9 mouse cellular contexts compared by ENCODE assay signal in genomic region chr15:25811834-25812250, GRCm38 (mm10). TPM values are rescaled to one million over a fixed set of nuclear protein-coding genes. Genes with fewer than 3 reads are reported as not detected.
DNase-seq lines count a peak whose midpoint lies in the region; ATAC-seq lines count a peak whose summit lies in the region.
"Had no signal": no experiment of that assay in that cellular context is flagged by ENCODE, and none has a peak within 500 bp of the region (broad histone marks: within the 10 kb centered on the region; RNA-seq: fewer than 3 reads in every experiment).

No protein-coding gene starts in this region.

- H3K4me2 ChIP-seq in hindbrain, embryonic 16.5 days (ENCODE audit: low read length) = no peak overlapping the region
- no peak overlapping the region for H3K4me2 ChIP-seq in hindbrain, embryonic 11.5 days (replicated peaks; ENCODE audit: low read depth, low read length)
- H3K4me2 ChIP-seq in heart, embryonic 11.5 days = peak overlapping the region; percentile 22; the same call in 1 of the 2 replicates
- H3K4me2 ChIP-seq: limb, embryonic 13.5 days had no signal

- H3K4me1 ChIP-seq in hindbrain, embryonic 16.5 days (ENCODE audit: control insufficient read depth, insufficient read depth, low read depth, low read length) = no peaks in the 10 kb centered on the region
- H3K4me1 ChIP-seq in hindbrain, embryonic 11.5 days (replicated peaks; ENCODE audit: control insufficient read depth, insufficient read depth, low read length) = no peaks in the 10 kb centered on the region
- 0 out of 2 replicates have a peak, but pooled peaks cover 2% of the 10 kb centered on the region for H3K4me1 ChIP-seq in heart, embryonic 11.5 days (ENCODE audit: control insufficient read depth, insufficient read depth, low read length)
- no peaks in the 10 kb centered on the region for H3K4me1 ChIP-seq in embryonic facial prominence, embryonic 10.5 days
- H3K4me1 ChIP-seq: limb, embryonic 13.5 days had no signal

- intact Hi-C loops in left cerebral cortex, postnatal 4 days (cut with DNase I) = no loop called here

- H3K9me3 ChIP-seq in hindbrain, embryonic 16.5 days (ENCODE audit: control insufficient read depth, low read length) = peaks cover 6% of the 10 kb centered on the region; the same call in 1 of the 2 replicates
- no peaks in the 10 kb centered on the region for H3K9me3 ChIP-seq in hindbrain, embryonic 11.5 days (ENCODE audit: control insufficient read depth, low read length)
- no peaks in the 10 kb centered on the region; the same call in 1 of the 2 replicates for H3K9me3 ChIP-seq in heart, embryonic 11.5 days (replicated peaks; ENCODE audit: control insufficient read depth, low read length)
- H3K9me3 ChIP-seq in embryonic facial prominence, embryonic 10.5 days = 0 out of 2 replicates have a peak, but pooled peaks cover 5% of the 10 kb centered on the region

- DNase-seq in hindbrain, embryonic 11.5 days (ENCODE audit: low spot score) = no peak
- peak; percentile 69 for DNase-seq in CD4-positive, CD25-positive, alpha-beta regulatory T cell, adult 2 months (ENCODE audit: low read depth, low spot score)
- no peak for DNase-seq in right cerebral cortex, adult 18-20 months
- no peak for DNase-seq in left cerebral cortex, postnatal 4 days
- DNase-seq in embryonic facial prominence, embryonic 10.5 days (ENCODE audit: low spot score) = no peak

- no peaks in the 10 kb centered on the region for H3K27me3 ChIP-seq in hindbrain, embryonic 16.5 days (replicated peaks; ENCODE audit: control insufficient read depth, insufficient read depth, low read length)
- H3K27me3 ChIP-seq in hindbrain, embryonic 11.5 days (ENCODE audit: control insufficient read depth, insufficient read depth, low read length) = no peaks in the 10 kb centered on the region
- H3K27me3 ChIP-seq in heart, embryonic 11.5 days (ENCODE audit: control insufficient read depth, insufficient read depth, low read length) = no peaks in the 10 kb centered on the region
- H3K27me3 ChIP-seq in embryonic facial prominence, embryonic 10.5 days (replicated peaks; ENCODE audit: low read depth, poor library complexity, severe bottlenecking) = no peaks in the 10 kb centered on the region
- H3K27me3 ChIP-seq: limb, embryonic 13.5 days had no signal

- H3K9ac ChIP-seq in hindbrain, embryonic 16.5 days (ENCODE audit: low read depth, low read length) = no peak overlapping the region
- H3K9ac ChIP-seq in hindbrain, embryonic 11.5 days (ENCODE audit: low read depth, low read length) = no peak overlapping the region
- no peak overlapping the region for H3K9ac ChIP-seq in heart, embryonic 11.5 days (ENCODE audit: low read depth, low read length)
- H3K9ac ChIP-seq: limb, embryonic 13.5 days had no signal

- no peak overlapping the region for H3K4me3 ChIP-seq in hindbrain, embryonic 16.5 days (ENCODE audit: low read length)
- no peak overlapping the region for H3K4me3 ChIP-seq in hindbrain, embryonic 11.5 days (ENCODE audit: low read depth, low read length)
- no peak overlapping the region for H3K4me3 ChIP-seq in heart, embryonic 11.5 days (ENCODE audit: low read depth, low read length)
- no peak overlapping the region for H3K4me3 ChIP-seq in embryonic facial prominence, embryonic 10.5 days
- H3K4me3 ChIP-seq: limb, embryonic 13.5 days had no signal

- 91% methylated on average over 11 of the region's 11 CpGs for WGBS in hindbrain, embryonic 16.5 days
- WGBS in hindbrain, embryonic 11.5 days = 92% methylated on average over 11 of the region's 11 CpGs
- 74% methylated on average over 11 of the region's 11 CpGs for WGBS in heart, embryonic 11.5 days (ENCODE audit: insufficient replicate concordance)
- WGBS in embryonic facial prominence, embryonic 10.5 days = 90% methylated on average over 11 of the region's 11 CpGs

- no peak overlapping the region for H3K27ac ChIP-seq in hindbrain, embryonic 16.5 days (ENCODE audit: low read depth, low read length)
- H3K27ac ChIP-seq in hindbrain, embryonic 11.5 days (ENCODE audit: low read depth, low read length) = no peak overlapping the region
- no peak overlapping the region for H3K27ac ChIP-seq in heart, embryonic 11.5 days (ENCODE audit: low read depth, low read length)
- no peak overlapping the region for H3K27ac ChIP-seq in embryonic facial prominence, embryonic 10.5 days (replicated peaks)
- H3K27ac ChIP-seq: limb, embryonic 13.5 days had no signal

- peaks cover 24% of the 10 kb centered on the region for H3K36me3 ChIP-seq in hindbrain, embryonic 16.5 days (ENCODE audit: control insufficient read depth, insufficient read depth, low read length)
- H3K36me3 ChIP-seq in hindbrain, embryonic 11.5 days (ENCODE audit: control insufficient read depth, insufficient read depth, low read length) = peaks cover 29% of the 10 kb centered on the region
- H3K36me3 ChIP-seq in heart, embryonic 11.5 days (ENCODE audit: control insufficient read depth, insufficient read depth, low read length) = peaks cover 16% of the 10 kb centered on the region
- peaks cover 95% of the 10 kb centered on the region for H3K36me3 ChIP-seq in embryonic facial prominence, embryonic 10.5 days (replicated peaks)

- ATAC-seq in hindbrain, embryonic 16.5 days = peak; percentile 41; the same call in 1 of the 2 replicates
- no peak for ATAC-seq in hindbrain, embryonic 11.5 days (ENCODE audit: low FRiP score)
- ATAC-seq in heart, embryonic 11.5 days (replicated peaks; ENCODE audit: insufficient number of reproducible peaks, low FRiP score, low TSS enrichment) = no peak
- peak; percentile 79 for ATAC-seq in megakaryocyte, adult 5-6 weeks (ENCODE audit: poor library complexity, severe bottlenecking)

RNA-seq across cellular contexts. Expression of gene Retreg1, which starts 31.1 kb away (rescaled TPM):
- 16.5 and 19.0 TPM in 2 replicates for polyA plus RNA-seq in hindbrain, embryonic 16.5 days (2015; fragmentation: Nextera tagmentation; extraction: Ambion mirVana)
- polyA plus RNA-seq in hindbrain, embryonic 11.5 days (2014; fragmentation: Nextera tagmentation; extraction: Ambion mirVana) = 3.5 and 4.6 TPM in 2 replicates
- 47.2 and 48.4 TPM in 2 replicates for polyA plus RNA-seq in heart, embryonic 11.5 days (2014; fragmentation: Nextera tagmentation; extraction: Ambion mirVana)
- total RNA-seq in megakaryocyte, adult 5-6 weeks (2015) = 26.1 and 26.7 TPM in 2 replicates
- 22.3 and 23.1 TPM in 2 replicates for total RNA-seq in megakaryocyte, adult 5-6 weeks (2017)
- 10 to 100 TPM; 28.7 to 30.2 TPM for total RNA-seq in left cerebral cortex, postnatal 4 days (2021)
- 2.2 and 2.5 TPM in 2 replicates for polyA plus RNA-seq in embryonic facial prominence, embryonic 10.5 days (2016; fragmentation: Nextera tagmentation; extraction: Ambion mirVana)

Comparison
In these comparisons a context has a peak if more than half of its experiments do, and no peak if none do; other contexts are left out.
1. ATAC-seq: peak in hindbrain, embryonic 16.5 days (single experiment) and megakaryocyte, adult 5-6 weeks (single experiment); none in hindbrain, embryonic 11.5 days (single experiment) and heart, embryonic 11.5 days (single experiment).